Mouse (Mus musculus) neural tube, embryonic 14.5 days (tissue): ENCODE data around the gene Scap. TPM values are rescaled to one million over a fixed set of nuclear protein-coding genes. Genes with fewer than 3 reads are reported as not detected.
A peak's percentile ranks its signal among the peaks of the same experiment; 100 is the strongest.
"Not testable (repeated sequence)": the region's sequence is repeated elsewhere in the genome, so short reads cannot be mapped to it uniquely, and the experiment has no call there.

Experiments used
- ATAC-seq: fragments of 200-750 bp; cut with Nextera tagmentation; 2 replicates; pipeline ENCODE4 v1.8.0; 2017; ENCODE audit warnings: low read depth, mild to moderate bottlenecking, moderate TSS enrichment, moderate library complexity
- H3K27ac ChIP-seq: fragments of 300-500 bp; sonication (generic); 2 replicates; pipeline ENCODE4 v1.5.1; 2014; ENCODE audit warnings: low read depth, mild to moderate bottlenecking, control low read depth, low read length, moderate library complexity, mixed read lengths
- H3K27me3 ChIP-seq: fragments of 300-500 bp; sonication (generic); 2 replicates; pipeline ENCODE4 v1.6.1; 2014; ENCODE audit warnings: low read length; ENCODE audit not compliant: control insufficient read depth, insufficient read depth
- H3K36me3 ChIP-seq: fragments of 300-500 bp; sonication (generic); 2 replicates; pipeline ENCODE4 v1.6.1; 2014; ENCODE audit warnings: low read length, mixed read lengths; ENCODE audit not compliant: control insufficient read depth, insufficient read depth
- H3K4me1 ChIP-seq: fragments of 300-500 bp; sonication (generic); 2 replicates; pipeline ENCODE4 v1.6.1; 2014; ENCODE audit warnings: low read length; ENCODE audit not compliant: control insufficient read depth, insufficient read depth
- H3K4me2 ChIP-seq: fragments of 300-500 bp; sonication (generic); 2 replicates; pipeline ENCODE4 v1.6.1; 2014; ENCODE audit warnings: mild to moderate bottlenecking, low read depth, low read length, control low read depth
- H3K4me3 ChIP-seq: fragments of 300-500 bp; sonication (generic); 2 replicates; pipeline ENCODE4 v1.5.1; 2014; ENCODE audit warnings: low read depth, low read length, control low read depth, mixed read lengths
- H3K9ac ChIP-seq: fragments of 300-500 bp; sonication (generic); replicated peaks from 2 replicates; pipeline ENCODE4 v1.6.1; 2014; ENCODE audit warnings: low read depth, mild to moderate bottlenecking, control low read depth, low read length, mixed read lengths
- H3K9me3 ChIP-seq: fragments of 300-500 bp; sonication (generic); 2 replicates; pipeline ENCODE4 v1.6.1; 2016; ENCODE audit warnings: low read length; ENCODE audit not compliant: control insufficient read depth
- WGBS: fragments of 180-500 bp; shearing (Covaris S2); extraction: QIAGEN DNeasy Blood & Tissue Kit; methylation state at CpG from one replicate; pipeline ENCODE4 v1.1.7; 2014; 5-methylcytosine and 5-hydroxymethylcytosine counted together
- polyA plus RNA-seq: library from polyadenylated mRNA; unstranded; fragments of >200 nt; fragmentation: Nextera tagmentation; extraction: Ambion mirVana; gene quantifications from 2 replicates; pipeline ENCODE4 v1.2.1, GENCODE M21; 2014

The Scap gene
- polyA plus RNA-seq, 1 experiment from 2014 or later = 49.0 TPM

DNA sequence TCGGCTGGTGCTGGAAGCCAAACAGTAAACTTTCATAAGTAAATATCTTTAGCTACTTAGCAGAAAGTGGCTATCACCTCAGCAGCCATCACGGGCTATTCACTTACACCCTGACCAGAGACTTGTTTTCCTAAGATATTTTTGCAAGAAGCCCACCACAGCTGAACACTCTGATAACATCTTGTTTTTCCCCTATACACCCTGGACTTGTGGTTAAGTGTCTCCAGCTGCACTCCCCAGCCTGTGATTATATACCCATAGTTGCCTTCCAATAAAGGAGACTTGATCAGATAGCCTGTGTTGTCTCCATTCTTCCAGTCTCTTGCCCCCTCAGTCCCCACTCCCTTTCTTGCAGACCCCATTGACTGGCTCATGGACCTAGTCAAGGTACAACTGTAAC, 4.9 kb upstream of the Scap start:
- no peaks in the 10 kb centered on the region for H3K36me3 ChIP-seq
- no peaks in the 10 kb centered on the region for H3K4me1 ChIP-seq
- WGBS = 89% methylated on average over 2 of the region's 2 CpGs
- H3K4me3 ChIP-seq = no peak overlapping the region
- H3K4me2 ChIP-seq = no peak overlapping the region
- H3K27me3 ChIP-seq = no peaks in the 10 kb centered on the region
- no peak for ATAC-seq
- H3K9me3 ChIP-seq = no peaks in the 10 kb centered on the region
- H3K27ac ChIP-seq = no peak overlapping the region
- no peak overlapping the region for H3K9ac ChIP-seq

DNA sequence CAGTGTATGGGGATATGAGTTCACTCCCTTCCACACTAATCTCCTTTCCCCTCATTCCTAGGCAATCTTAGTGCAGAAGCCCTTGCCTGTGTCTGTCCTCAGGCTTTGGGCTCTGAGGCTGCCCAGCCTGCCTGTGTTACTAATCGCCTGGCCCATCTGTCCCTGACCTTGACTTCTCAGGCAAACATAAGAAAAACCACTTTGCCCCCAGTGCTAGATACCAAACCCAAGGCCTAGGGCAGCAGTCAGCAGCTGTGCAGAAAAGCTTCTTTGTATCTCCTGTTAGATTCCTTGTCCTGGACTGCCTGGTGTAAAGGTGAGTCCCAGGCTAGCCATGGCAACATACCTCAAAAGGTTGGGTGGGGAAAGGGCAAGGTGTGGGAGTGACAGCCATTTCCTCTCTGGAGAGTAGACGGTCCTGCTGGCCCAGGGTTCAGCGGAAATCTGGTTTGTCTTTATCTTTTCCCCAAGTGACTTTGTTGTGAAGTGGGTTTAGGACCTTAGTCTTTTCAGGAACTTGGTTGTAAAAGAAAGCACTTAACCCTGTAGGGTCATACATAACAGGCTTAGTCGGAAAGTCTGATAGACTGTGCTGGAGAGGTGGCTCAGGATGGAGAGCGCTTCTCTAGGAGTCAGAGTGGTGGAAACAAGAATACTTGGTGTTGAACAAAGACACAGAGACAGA, 4.0 kb upstream of the Scap start:
- 71% methylated on average over 5 of the region's 5 CpGs for WGBS
- Histone ChIP-seq H3K9ac (no peak overlapping the region), H3K36me3 (no peaks in the 10 kb centered on the region), H3K27ac (no peak overlapping the region), H3K27me3 (no peaks in the 10 kb centered on the region), H3K4me2 (no peak overlapping the region), H3K4me1 (peaks cover 4% of the 10 kb centered on the region), H3K4me3 (no peak overlapping the region), H3K9me3 (no peaks in the 10 kb centered on the region)
- ATAC-seq = no peak

- H3K36me3 ChIP-seq = no peaks in the 10 kb centered on the region
- no peaks in the 10 kb centered on the region for H3K27me3 ChIP-seq
- no peak overlapping the region for H3K27ac ChIP-seq
- no peak overlapping the region for H3K9ac ChIP-seq
- WGBS = 84% methylated on average over 21 of the region's 21 CpGs
- no peak for ATAC-seq
- no peak overlapping the region for H3K4me2 ChIP-seq
- H3K9me3 ChIP-seq = no peaks in the 10 kb centered on the region
- H3K4me3 ChIP-seq = no peak overlapping the region
- peaks cover 8% of the 10 kb centered on the region for H3K4me1 ChIP-seq
Measured at GRCm38 (mm10) chr9:110329655-110330054, 3.4 kb upstream of the Scap start.

- H3K4me2 ChIP-seq = no peak overlapping the region
- H3K9me3 ChIP-seq = no peaks in the 10 kb centered on the region
- no peak overlapping the region for H3K27ac ChIP-seq
- ATAC-seq = no peak
- no peak overlapping the region for H3K9ac ChIP-seq
- H3K27me3 ChIP-seq = no peaks in the 10 kb centered on the region
- H3K4me1 ChIP-seq = peaks cover 8% of the 10 kb centered on the region
- H3K36me3 ChIP-seq = no peaks in the 10 kb centered on the region
- no peak overlapping the region for H3K4me3 ChIP-seq
- 69% methylated on average over 6 of the region's 6 CpGs for WGBS
Measured at GRCm38 (mm10) chr9:110330341-110330740, 2.7 kb upstream of the Scap start.

DNA sequence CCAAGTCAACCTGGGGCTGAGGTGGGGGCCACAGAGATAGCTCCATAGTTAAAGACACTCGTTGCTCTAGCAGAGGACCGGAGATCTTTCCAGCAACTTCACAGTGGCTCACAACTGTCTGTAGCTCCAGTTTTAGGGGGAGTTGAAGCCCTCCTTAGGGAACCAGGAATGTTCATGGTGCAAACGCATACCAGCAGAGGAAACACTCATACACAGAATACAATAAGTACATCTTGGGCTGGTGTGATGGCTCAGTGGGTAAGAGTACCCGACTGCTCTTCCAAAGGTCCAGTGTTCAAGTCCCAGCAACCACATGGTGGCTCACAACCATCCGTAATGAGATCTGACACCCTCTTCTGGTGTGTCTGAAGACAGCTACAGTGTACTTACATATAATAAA, 2.2 kb upstream of the Scap start:
- H3K36me3 ChIP-seq, H3K27ac ChIP-seq, H3K9ac ChIP-seq, H3K4me1 ChIP-seq, ATAC-seq, H3K4me2 ChIP-seq, H3K27me3 ChIP-seq, H3K4me3 ChIP-seq, H3K9me3 ChIP-seq: not testable (repeated sequence)
- 93% methylated on average over 4 of the region's 5 CpGs for WGBS

DNA sequence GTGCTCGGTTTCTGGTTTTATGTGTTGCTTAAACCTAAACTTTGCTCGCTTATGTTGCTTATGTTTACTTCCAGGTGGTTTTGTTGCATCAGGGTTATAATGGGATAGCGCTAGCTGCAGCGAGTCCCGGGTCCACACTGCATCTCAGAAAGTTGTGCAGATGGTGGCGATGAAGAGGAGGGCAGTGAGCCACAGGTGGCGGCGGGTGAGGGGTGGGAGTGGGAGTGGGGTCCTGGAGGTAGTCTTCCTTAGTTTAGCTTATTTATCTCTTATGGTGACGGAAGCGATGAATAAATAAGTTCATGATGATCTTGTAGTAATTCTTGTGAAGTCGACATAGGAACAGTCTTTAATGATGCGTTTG, 790 bp downstream of the Scap start:
- WGBS = 11% methylated on average over 12 of the region's 12 CpGs
- Histone ChIP-seq H3K36me3 (no peaks in the 10 kb centered on the region), H3K9me3 (no peaks in the 10 kb centered on the region), H3K4me1 (peaks cover 8% of the 10 kb centered on the region), H3K4me2 (peak overlapping the region; percentile 86), H3K9ac (peak overlapping the region; percentile 72), H3K27me3 (no peaks in the 10 kb centered on the region), H3K4me3 (peak overlapping the region; percentile 67), H3K27ac (no peak overlapping the region)
- peak; percentile 48; the same call in 1 of the 2 replicates for ATAC-seq

- Histone ChIP-seq H3K36me3 (no peaks in the 10 kb centered on the region), H3K9ac (no peak overlapping the region), H3K4me1 (peaks cover 8% of the 10 kb centered on the region), H3K4me3 (no peak overlapping the region), H3K27ac (no peak overlapping the region), H3K4me2 (no peak overlapping the region), H3K9me3 (no peaks in the 10 kb centered on the region), H3K27me3 (no peaks in the 10 kb centered on the region)
- no peak for ATAC-seq
- WGBS = 69% methylated on average over 8 of the region's 8 CpGs
Measured at GRCm38 (mm10) chr9:110334849-110335248, 1.8 kb downstream of the Scap start.

DNA sequence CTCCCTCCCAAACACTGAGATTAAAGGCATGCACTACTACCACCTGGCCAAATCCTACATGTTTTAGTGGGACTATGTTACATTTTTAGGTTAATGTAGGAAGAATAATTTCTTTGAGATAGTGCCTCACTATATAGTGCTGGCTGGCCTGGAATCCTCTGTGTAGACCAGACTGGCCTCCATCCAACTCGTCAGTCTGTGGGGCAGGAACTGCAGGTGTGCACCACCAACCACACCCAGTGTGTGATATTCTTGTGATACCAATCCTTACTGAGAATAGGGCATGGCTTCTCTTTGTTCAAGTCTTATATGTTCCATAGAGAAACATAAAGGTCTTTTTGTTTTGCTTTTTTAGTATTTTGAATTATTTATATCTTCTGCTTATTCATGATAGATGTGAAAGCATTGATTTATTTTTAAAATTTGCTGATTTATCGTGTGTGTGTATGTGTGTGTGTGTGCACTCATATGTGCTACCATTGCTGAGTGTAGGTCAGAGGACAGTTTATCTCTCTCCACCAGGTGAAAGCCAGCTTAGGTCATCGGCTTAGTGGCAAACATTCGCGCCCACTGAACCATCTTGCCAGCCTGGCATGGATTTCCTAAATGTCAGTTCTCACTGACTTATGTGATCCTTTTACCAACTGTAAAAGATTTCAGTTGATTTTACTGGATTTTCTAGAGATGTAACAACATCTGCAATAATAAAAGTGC, 7.1 kb downstream of the Scap start:
- no peak for ATAC-seq
- 92% methylated on average over 5 of the region's 5 CpGs for WGBS
- Histone ChIP-seq H3K9me3 (no peaks in the 10 kb centered on the region), H3K27ac (no peak overlapping the region), H3K4me2 (no peak overlapping the region), H3K36me3 (no peaks in the 10 kb centered on the region), H3K27me3 (no peaks in the 10 kb centered on the region), H3K4me3 (no peak overlapping the region), H3K4me1 (no peaks in the 10 kb centered on the region), H3K9ac (no peak overlapping the region)

DNA sequence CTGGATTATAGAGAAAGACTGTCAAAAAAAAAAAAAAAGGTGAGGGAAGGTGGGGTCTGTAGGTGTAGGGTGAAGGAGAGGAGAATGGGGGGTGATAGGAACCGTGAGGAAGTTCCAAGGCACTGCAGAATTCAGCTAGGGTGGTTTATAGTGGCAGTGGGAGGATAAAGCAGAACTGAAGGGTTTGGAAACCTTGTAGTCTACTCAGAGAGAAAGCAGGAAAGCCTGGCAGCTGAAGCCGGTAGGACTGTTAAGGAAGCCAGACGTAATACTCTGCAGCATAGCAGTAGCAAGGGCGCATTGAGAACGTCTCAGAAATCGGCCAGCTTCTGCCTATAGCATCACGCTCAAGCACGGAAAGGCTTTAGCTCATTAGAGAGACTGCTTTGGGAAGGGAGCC, 8.9 kb downstream of the Scap start:
- Histone ChIP-seq H3K4me3 (no peak overlapping the region), H3K27me3 (no peaks in the 10 kb centered on the region), H3K9ac (no peak overlapping the region), H3K27ac (no peak overlapping the region), H3K4me2 (no peak overlapping the region), H3K36me3 (no peaks in the 10 kb centered on the region), H3K9me3 (no peaks in the 10 kb centered on the region), H3K4me1 (no peaks in the 10 kb centered on the region)
- no peak for ATAC-seq
- 82% methylated on average over 8 of the region's 8 CpGs for WGBS
